Mouse (Mus musculus): ENCODE data around the gene Etv6. TPM values are rescaled to one million over a fixed set of nuclear protein-coding genes. Genes with fewer than 3 reads are reported as not detected.
A peak's percentile ranks its signal among the peaks of the same experiment; 100 is the strongest.

The Etv6 gene
- polyA plus RNA-seq, 1 experiment from 2014 or later: 13.0 TPM

DNA sequence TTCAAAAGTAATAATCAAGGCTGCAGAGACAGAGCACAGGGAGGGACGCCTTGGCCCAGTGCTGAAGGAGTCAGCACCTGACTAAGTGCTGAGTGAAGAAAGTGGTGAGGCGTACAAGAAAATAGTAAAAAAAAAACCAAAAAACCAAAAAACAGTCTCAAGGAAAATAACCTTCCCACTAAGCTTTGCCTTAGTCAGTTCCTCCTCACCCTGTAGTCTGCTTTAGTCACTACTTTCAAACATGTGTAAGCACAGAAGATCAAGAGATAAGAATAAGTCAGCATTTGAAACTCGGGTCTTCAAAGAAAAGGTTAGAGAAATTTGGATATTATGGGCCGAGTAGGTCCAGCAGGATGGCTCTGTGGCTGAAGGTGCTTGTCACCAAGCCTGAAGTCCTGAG is 52.2 kb downstream of the Etv6 start:
- WGBS: 77% methylated on average over 4 of the region's 4 CpGs
- no peak overlapping the region for H3K9ac ChIP-seq (ENCODE audit: low read depth, low read length)
- no peak for DNase-seq (ENCODE audit: low spot score)
- H3K27ac ChIP-seq (ENCODE audit: low read depth, low read length): no peak overlapping the region
- ATAC-seq (replicated peaks; ENCODE audit: low FRiP score): no peak
- H3K4me3 ChIP-seq (ENCODE audit: low read depth, low read length): no peak overlapping the region
- H3K4me2 ChIP-seq: no peak overlapping the region
- H3K36me3 ChIP-seq (ENCODE audit: control insufficient read depth, insufficient read depth, low read length): no peaks in the 10 kb centered on the region
- no peaks in the 10 kb centered on the region for H3K27me3 ChIP-seq (replicated peaks; ENCODE audit: control insufficient read depth, insufficient read depth, low read length)
- H3K9me3 ChIP-seq (ENCODE audit: control insufficient read depth, low read length): no peaks in the 10 kb centered on the region
- H3K4me1 ChIP-seq (replicated peaks; ENCODE audit: control insufficient read depth, insufficient read depth, low read length): peaks cover 21% of the 10 kb centered on the region

DNA sequence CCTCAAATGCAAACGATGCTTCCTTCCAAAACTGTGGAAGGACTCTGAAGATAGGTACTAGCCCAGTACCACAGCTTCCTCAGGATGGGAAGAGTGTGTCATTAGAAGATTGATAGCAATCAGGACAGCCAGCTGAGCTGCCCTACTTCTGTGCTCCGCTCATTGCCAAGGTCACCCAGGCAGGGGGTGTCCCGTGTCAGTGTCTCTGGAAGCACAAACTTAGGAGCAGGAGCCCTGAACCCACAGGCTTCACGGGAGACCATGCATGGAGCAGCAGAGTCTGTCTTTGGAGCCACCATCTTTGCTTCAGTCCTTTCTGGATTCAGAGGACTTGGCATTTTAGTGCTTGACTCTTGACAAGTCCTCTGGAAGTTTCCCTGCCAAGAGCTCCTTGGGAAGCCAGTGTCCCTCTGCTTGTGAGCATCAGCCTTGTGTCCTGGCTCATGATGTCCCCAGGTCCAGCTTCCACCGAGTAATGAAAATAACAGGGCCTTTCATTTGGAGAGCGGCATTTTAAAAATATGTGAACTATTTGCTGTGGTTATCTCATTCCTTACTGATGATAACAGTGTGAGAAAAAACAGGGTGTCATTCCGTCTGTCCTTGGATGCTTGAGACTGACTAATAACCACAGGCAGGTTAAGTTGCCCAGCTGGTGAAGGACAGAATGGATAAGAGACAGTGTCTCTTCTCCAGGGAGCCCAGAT is 54.3 kb downstream of the Etv6 start:
- Histone ChIP-seq H3K36me3 (ENCODE audit: control insufficient read depth, insufficient read depth, low read length) (no peaks in the 10 kb centered on the region), H3K9ac (ENCODE audit: low read depth, low read length) (no peak overlapping the region), H3K4me2 (no peak overlapping the region), H3K9me3 (ENCODE audit: control insufficient read depth, low read length) (no peaks in the 10 kb centered on the region), H3K27ac (ENCODE audit: low read depth, low read length) (no peak overlapping the region), H3K27me3 (replicated peaks; ENCODE audit: control insufficient read depth, insufficient read depth, low read length) (no peaks in the 10 kb centered on the region), H3K4me1 (replicated peaks; ENCODE audit: control insufficient read depth, insufficient read depth, low read length) (peaks cover 20% of the 10 kb centered on the region), H3K4me3 (ENCODE audit: low read depth, low read length) (no peak overlapping the region)
- WGBS: 52% methylated on average over 7 of the region's 7 CpGs
- DNase-seq (ENCODE audit: low spot score) (no peak), ATAC-seq (replicated peaks; ENCODE audit: low FRiP score) (peak; percentile 37)

- no peaks in the 10 kb centered on the region for H3K36me3 ChIP-seq (ENCODE audit: control insufficient read depth, insufficient read depth, low read length)
- 34% methylated on average over 4 of the region's 4 CpGs for WGBS
- H3K9ac ChIP-seq (ENCODE audit: low read depth, low read length): no peak overlapping the region
- no peak overlapping the region for H3K4me3 ChIP-seq (ENCODE audit: low read depth, low read length)
- H3K4me1 ChIP-seq (replicated peaks; ENCODE audit: control insufficient read depth, insufficient read depth, low read length): peaks cover 20% of the 10 kb centered on the region
- ATAC-seq (replicated peaks; ENCODE audit: low FRiP score) (no peak), DNase-seq (ENCODE audit: low spot score) (no peak)
- no peak overlapping the region for H3K4me2 ChIP-seq
- H3K9me3 ChIP-seq (ENCODE audit: control insufficient read depth, low read length): no peaks in the 10 kb centered on the region
- H3K27ac ChIP-seq (ENCODE audit: low read depth, low read length): no peak overlapping the region
- no peaks in the 10 kb centered on the region for H3K27me3 ChIP-seq (replicated peaks; ENCODE audit: control insufficient read depth, insufficient read depth, low read length)
These were observed 54.8 kb downstream of the Etv6 start for GRCm38 (mm10) chr6:134090378-134090692.

- Histone ChIP-seq H3K27me3 (replicated peaks; ENCODE audit: control insufficient read depth, insufficient read depth, low read length) (no peaks in the 10 kb centered on the region), H3K27ac (ENCODE audit: low read depth, low read length) (no peak overlapping the region), H3K4me3 (ENCODE audit: low read depth, low read length) (no peak overlapping the region), H3K9ac (ENCODE audit: low read depth, low read length) (no peak overlapping the region), H3K4me2 (no peak overlapping the region), H3K9me3 (ENCODE audit: control insufficient read depth, low read length) (no peaks in the 10 kb centered on the region), H3K36me3 (ENCODE audit: control insufficient read depth, insufficient read depth, low read length) (no peaks in the 10 kb centered on the region), H3K4me1 (replicated peaks; ENCODE audit: control insufficient read depth, insufficient read depth, low read length) (peaks cover 20% of the 10 kb centered on the region)
- DNase-seq (ENCODE audit: low spot score) (no peak), ATAC-seq (replicated peaks; ENCODE audit: low FRiP score) (no peak)
- 57% methylated on average over 4 of the region's 4 CpGs for WGBS
These were observed 55.4 kb downstream of the Etv6 start for GRCm38 (mm10) chr6:134090875-134091274.

DNA sequence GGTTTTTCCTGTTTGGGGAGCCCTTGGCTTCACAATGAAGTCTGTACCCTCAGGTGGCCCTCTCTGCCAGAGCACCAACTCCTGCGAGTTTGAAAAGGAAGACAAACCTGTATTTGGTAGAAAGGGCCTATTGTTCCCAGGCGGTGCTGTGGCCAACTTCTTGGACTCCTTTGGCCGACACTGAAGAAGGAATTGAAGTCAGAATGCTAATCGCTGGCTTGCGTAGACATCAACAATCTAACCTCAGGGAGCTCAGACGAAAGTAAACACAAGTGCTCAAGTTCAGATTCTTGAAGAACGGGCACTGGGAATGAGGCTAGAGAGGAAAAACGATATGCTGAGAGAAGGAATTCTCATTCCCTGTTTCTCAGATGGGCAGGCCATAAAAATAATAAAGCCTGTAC is 55.9 kb downstream of the Etv6 start:
- H3K4me2 ChIP-seq: no peak overlapping the region
- no peak overlapping the region for H3K4me3 ChIP-seq (ENCODE audit: low read depth, low read length)
- no peak overlapping the region for H3K9ac ChIP-seq (ENCODE audit: low read depth, low read length)
- H3K36me3 ChIP-seq (ENCODE audit: control insufficient read depth, insufficient read depth, low read length): no peaks in the 10 kb centered on the region
- no peaks in the 10 kb centered on the region for H3K27me3 ChIP-seq (replicated peaks; ENCODE audit: control insufficient read depth, insufficient read depth, low read length)
- peaks cover 20% of the 10 kb centered on the region for H3K4me1 ChIP-seq (replicated peaks; ENCODE audit: control insufficient read depth, insufficient read depth, low read length)
- H3K27ac ChIP-seq (ENCODE audit: low read depth, low read length): no peak overlapping the region
- DNase-seq (ENCODE audit: low spot score): no peak
- H3K9me3 ChIP-seq (ENCODE audit: control insufficient read depth, low read length): no peaks in the 10 kb centered on the region
- WGBS: 78% methylated on average over 8 of the region's 8 CpGs
- no peak for ATAC-seq (replicated peaks; ENCODE audit: low FRiP score)

DNA sequence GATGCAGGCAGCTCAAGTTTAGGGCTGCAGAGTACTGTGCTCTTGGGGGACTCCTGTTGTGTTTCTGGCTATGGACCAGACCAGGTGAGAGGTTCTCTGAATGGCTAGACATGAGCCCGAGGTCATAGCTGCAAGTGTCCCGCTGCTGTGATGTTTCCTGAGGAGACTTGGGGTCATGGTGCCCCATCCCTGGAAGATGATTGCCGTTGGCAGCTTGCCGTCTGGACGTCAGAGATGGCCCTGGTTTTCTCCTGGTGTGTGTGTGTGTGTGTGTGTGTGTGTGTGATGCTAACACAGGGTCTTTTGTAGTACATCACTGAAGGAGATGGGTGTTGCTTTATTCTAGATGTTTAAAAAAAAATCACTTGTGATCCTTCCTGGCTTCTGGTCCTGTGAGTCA is 58.6 kb downstream of the Etv6 start:
- H3K9ac ChIP-seq (ENCODE audit: low read depth, low read length): no peak overlapping the region
- no peak overlapping the region for H3K4me3 ChIP-seq (ENCODE audit: low read depth, low read length)
- WGBS: 82% methylated on average over 5 of the region's 5 CpGs
- H3K27me3 ChIP-seq (replicated peaks; ENCODE audit: control insufficient read depth, insufficient read depth, low read length): no peaks in the 10 kb centered on the region
- no peak overlapping the region for H3K4me2 ChIP-seq
- H3K4me1 ChIP-seq (replicated peaks; ENCODE audit: control insufficient read depth, insufficient read depth, low read length): peaks cover 20% of the 10 kb centered on the region
- no peaks in the 10 kb centered on the region for H3K36me3 ChIP-seq (ENCODE audit: control insufficient read depth, insufficient read depth, low read length)
- ATAC-seq (replicated peaks; ENCODE audit: low FRiP score) (no peak), DNase-seq (ENCODE audit: low spot score) (no peak)
- H3K9me3 ChIP-seq (ENCODE audit: control insufficient read depth, low read length): no peaks in the 10 kb centered on the region
- H3K27ac ChIP-seq (ENCODE audit: low read depth, low read length): no peak overlapping the region

GRCm38 (mm10) chr6:134094620-134095019 is 59.1 kb downstream of the Etv6 start:
- Histone ChIP-seq H3K36me3 (ENCODE audit: control insufficient read depth, insufficient read depth, low read length) (no peaks in the 10 kb centered on the region), H3K27me3 (replicated peaks; ENCODE audit: control insufficient read depth, insufficient read depth, low read length) (no peaks in the 10 kb centered on the region), H3K27ac (ENCODE audit: low read depth, low read length) (no peak overlapping the region), H3K9me3 (ENCODE audit: control insufficient read depth, low read length) (no peaks in the 10 kb centered on the region), H3K9ac (ENCODE audit: low read depth, low read length) (no peak overlapping the region), H3K4me3 (ENCODE audit: low read depth, low read length) (no peak overlapping the region), H3K4me2 (no peak overlapping the region), H3K4me1 (replicated peaks; ENCODE audit: control insufficient read depth, insufficient read depth, low read length) (peaks cover 16% of the 10 kb centered on the region)
- WGBS: 63% methylated on average over 8 of the region's 8 CpGs
- no peak for DNase-seq (ENCODE audit: low spot score)
- no peak for ATAC-seq (replicated peaks; ENCODE audit: low FRiP score)

DNA sequence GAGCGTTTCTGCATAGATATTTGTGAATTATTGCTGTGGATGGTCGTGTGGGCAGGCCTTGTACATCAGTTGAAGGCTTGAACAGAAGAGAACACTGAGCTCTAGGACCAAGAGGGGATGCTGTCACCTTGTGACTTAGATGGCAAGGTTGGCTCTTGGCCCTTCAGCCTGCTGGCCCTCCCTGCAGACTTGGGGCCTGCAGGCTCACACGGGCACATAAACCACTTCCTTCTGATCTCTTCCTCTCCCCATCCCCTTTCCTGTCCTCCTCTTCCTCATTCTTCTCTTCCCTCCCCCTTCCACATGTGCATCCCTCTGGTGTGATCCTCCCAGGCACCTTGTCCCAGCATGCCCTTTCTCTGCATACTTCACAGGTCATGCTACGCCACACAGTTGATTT is 60.1 kb downstream of the Etv6 start:
- ATAC-seq (replicated peaks; ENCODE audit: low FRiP score): no peak
- peaks cover 4% of the 10 kb centered on the region; the same call in 1 of the 2 replicates for H3K36me3 ChIP-seq (ENCODE audit: control insufficient read depth, insufficient read depth, low read length)
- WGBS: 63% methylated on average over 4 of the region's 4 CpGs

DNA sequence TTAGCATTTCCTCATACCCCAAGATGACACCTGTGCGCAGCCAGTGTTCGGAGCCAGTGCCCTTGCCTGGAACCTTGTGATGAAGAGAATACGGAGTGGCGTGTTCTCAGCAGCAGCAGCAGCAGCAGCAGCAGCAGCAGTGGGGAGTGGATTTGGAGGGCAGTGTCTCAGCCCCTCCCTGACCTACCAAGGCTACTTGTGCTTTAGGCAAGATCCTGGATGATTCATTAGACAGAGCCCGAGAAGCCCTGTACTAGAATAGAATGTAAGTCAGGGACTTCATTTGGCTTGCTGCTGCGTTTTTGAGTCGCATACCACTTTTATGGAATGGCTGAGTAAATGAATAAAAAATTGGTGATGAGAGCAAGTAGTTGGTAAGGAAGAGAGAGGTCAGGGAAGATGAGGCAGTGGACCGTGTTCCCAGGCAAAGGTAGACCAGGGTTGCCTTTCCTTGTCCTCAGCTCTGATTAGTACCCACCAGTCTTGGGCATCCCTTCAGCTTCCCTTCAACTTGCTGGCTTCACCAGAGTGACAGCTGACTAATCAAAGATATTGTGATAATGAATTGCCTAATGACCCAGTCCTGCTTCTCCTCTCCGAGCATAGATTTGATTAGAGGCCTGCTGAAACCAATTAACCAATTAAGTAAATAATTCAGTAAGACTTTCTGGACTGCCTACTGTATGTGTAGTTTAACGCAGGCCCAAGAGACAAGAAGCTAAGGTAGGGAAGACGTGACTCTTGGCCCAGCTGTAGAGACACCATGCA is 64.7 kb downstream of the Etv6 start:
- Histone ChIP-seq H3K9me3 (ENCODE audit: control insufficient read depth, low read length) (no peaks in the 10 kb centered on the region), H3K27ac (ENCODE audit: low read depth, low read length) (no peak overlapping the region), H3K4me2 (no peak overlapping the region), H3K4me3 (ENCODE audit: low read depth, low read length) (no peak overlapping the region), H3K36me3 (ENCODE audit: control insufficient read depth, insufficient read depth, low read length) (peaks cover 4% of the 10 kb centered on the region; the same call in 1 of the 2 replicates), H3K9ac (ENCODE audit: low read depth, low read length) (no peak overlapping the region), H3K4me1 (replicated peaks; ENCODE audit: control insufficient read depth, insufficient read depth, low read length) (peaks cover 8% of the 10 kb centered on the region; the same call in 1 of the 2 replicates), H3K27me3 (replicated peaks; ENCODE audit: control insufficient read depth, insufficient read depth, low read length) (no peaks in the 10 kb centered on the region)
- 90% methylated on average over 11 of the region's 11 CpGs for WGBS
- ATAC-seq (replicated peaks; ENCODE audit: low FRiP score) (no peak), DNase-seq (ENCODE audit: low spot score) (no peak)

More for the DNA sequence above, 60.1 kb downstream of the Etv6 start:
- H3K4me3 ChIP-seq (ENCODE audit: low read depth, low read length): no peak overlapping the region
- no peaks in the 10 kb centered on the region for H3K27me3 ChIP-seq (replicated peaks; ENCODE audit: control insufficient read depth, insufficient read depth, low read length)
- DNase-seq (ENCODE audit: low spot score): no peak
- H3K4me2 ChIP-seq: no peak overlapping the region
- H3K4me1 ChIP-seq (replicated peaks; ENCODE audit: control insufficient read depth, insufficient read depth, low read length): peaks cover 10% of the 10 kb centered on the region
- H3K9me3 ChIP-seq (ENCODE audit: control insufficient read depth, low read length): no peaks in the 10 kb centered on the region
- no peak overlapping the region for H3K27ac ChIP-seq (ENCODE audit: low read depth, low read length)
- H3K9ac ChIP-seq (ENCODE audit: low read depth, low read length): no peak overlapping the region
